Mouse (Mus musculus): ENCODE measurements around the gene Apopt1. TPM values are rescaled to one million over a fixed set of nuclear protein-coding genes. Genes with fewer than 3 reads are reported as not detected.

Gene Apopt1
- total RNA-seq, 2 experiments from 2014 or later = 37.0 to 40.0 TPM

- no peak for DNase-seq (ENCODE audit: low spot score in 2 of 2)
- intact Hi-C loops (cut with DNase I) = no loop called here
Observed at GRCm38 (mm10) chr12:111795180-111795895, 82.3 kb downstream of the Apopt1 start.

DNA sequence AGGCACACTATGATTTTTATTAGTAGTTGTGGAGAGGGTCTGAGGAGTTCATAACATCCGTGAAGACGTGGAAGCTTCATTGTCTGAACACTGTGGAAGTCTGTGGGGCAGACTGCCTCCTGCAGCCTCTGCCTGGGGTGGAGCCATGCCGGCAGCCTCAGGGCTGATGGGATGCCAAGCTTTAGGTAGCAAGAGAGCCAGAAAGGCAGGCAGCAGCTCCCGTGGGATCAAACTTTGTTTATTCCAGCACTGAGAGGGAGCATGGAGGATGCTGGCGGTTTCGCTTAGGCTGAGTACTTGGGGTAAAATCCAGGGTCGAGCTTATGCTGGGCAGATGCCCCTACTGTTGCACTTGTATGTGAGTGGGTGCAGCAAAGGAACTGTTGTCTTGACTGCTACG is 84.2 kb downstream of the Apopt1 start:
- intact Hi-C loops (cut with DNase I) = no loop called here
- no peak for DNase-seq (ENCODE audit: low spot score in 2 of 2)

GRCm38 (mm10) chr12:111798493-111798892 is 85.4 kb downstream of the Apopt1 start:
- intact Hi-C loops (cut with DNase I) = no loop called here
- no peak for DNase-seq (ENCODE audit: low spot score in 2 of 2)

GRCm38 (mm10) chr12:111800459-111801183 is 87.6 kb downstream of the Apopt1 start:
- intact Hi-C loops (cut with DNase I) = no loop called here
- no peak for DNase-seq (ENCODE audit: low spot score in 2 of 2)

DNA sequence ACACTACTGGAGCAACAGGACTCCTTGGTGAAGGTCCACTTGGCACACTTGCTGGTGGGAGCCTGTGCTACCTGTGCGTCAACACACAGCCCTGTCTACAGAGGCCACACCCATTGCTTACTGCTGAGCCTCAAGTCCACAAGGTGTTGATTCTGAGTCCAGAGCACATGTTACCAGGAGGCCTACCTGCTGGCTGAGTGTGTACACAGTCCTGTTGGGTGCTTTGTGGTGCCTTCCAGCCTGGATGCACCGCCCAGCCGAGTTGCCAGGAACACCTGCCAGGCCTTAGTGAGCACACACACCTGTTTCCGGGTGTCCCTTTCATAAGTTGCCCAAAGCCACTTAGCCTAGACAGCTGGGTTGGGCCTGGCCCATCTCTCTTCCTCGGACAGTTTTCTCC is 90.5 kb downstream of the Apopt1 start:
- intact Hi-C loops (cut with DNase I) = no loop called here
- no peak for DNase-seq (ENCODE audit: low spot score in 2 of 2)

Other genes starting within 250 kb of the Apopt1 start
- 1 to 10 TPM; 3.2 to 4.5 TPM for gene Gm266, start 227.4 kb upstream of the Apopt1 start, total RNA-seq (2021)
- gene Eif5, start 175.2 kb upstream of the Apopt1 start, total RNA-seq (2021) = 100 to 1,000 TPM; 243 to 251 TPM
- gene Mark3, start 138.7 kb upstream of the Apopt1 start, total RNA-seq (2021) = 100 to 1,000 TPM; 107 to 109 TPM
- 1,000 to 10,000 TPM; 1,727 to 1,729 TPM for gene Ckb, start 40.9 kb upstream of the Apopt1 start, total RNA-seq (2021)
- 10 to 100 TPM; 17.1 to 17.4 TPM for gene Trmt61a, start 35.2 kb upstream of the Apopt1 start, total RNA-seq (2021)
- gene Bag5, start within 50 bp of the Apopt1 start, total RNA-seq (2021) = 10 to 100 TPM; 53.9 to 56.9 TPM
- 100 to 1,000 TPM; 764 to 822 TPM for gene Klc1, start 45.6 kb downstream of the Apopt1 start, total RNA-seq (2021)
- 1 to 10 TPM; 3.3 to 4.2 TPM for gene Xrcc3, start 100.6 kb downstream of the Apopt1 start, total RNA-seq (2021)
- 10 to 100 TPM; 20.7 to 21.1 TPM for gene Zfyve21, start 100.9 kb downstream of the Apopt1 start, total RNA-seq (2021)
- gene Ppp1r13b, start 194.8 kb downstream of the Apopt1 start, total RNA-seq (2021) = 10 to 100 TPM; 58.4 to 63.9 TPM

Measured in left cerebral cortex, postnatal 25 days (tissue).